Mouse (Mus musculus) ZHBTc4 (cell line): ENCODE measurements at regions not wholly inside any gene's neighbourhood (a gene's known extent, or its start where the extent isn't known, plus 50 kb on each side); places are given as distances from the start of the nearest gene placed in this dataset.

ENCODE experiments used
- DNase-seq: peaks from one replicate; pipeline ENCODE4 v3.0.0-alpha.2; 2011; ENCODE audit warnings: low read depth, low spot score

DNA sequence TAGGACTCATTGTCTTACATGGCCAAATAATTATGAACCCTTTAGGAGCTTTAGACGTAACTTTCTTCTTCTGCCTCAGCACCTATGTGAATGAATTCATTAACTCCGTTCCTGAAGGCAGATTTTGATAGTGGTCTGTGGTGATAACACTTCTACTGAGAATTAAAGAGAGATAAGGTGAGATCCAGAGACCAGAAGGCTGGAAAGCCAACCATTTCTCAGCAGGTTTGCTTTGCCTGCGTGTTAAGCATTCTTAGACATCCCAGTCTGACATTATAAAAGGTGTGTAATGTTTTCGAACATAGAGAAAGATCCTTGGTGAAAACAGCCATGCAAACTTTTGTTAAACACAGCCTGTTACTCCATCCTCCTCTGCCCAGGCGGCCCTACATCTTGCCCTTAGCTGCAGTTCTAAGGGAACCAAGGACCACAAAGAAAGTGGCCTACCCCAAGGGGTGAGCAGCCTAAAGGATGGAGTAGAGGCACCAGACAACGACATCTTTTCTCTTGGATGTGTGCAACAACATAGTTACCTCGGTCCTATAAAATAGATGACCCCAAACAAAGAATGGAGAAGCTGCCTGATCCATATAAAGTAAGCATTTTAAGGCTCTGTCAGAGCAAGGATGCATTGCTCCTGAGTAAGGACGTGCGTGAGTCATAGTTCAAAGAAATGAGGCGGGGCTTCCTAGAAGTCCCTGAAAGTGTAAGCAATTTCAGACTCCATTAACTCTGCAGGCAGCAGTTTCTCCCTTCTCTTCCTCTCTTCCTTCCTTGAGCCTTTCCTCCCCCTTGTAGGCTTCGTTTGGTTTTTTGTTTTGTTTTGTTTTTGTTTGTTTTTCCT is 55.1 kb upstream of the Xpr1 start:
- no peak for DNase-seq

DNA sequence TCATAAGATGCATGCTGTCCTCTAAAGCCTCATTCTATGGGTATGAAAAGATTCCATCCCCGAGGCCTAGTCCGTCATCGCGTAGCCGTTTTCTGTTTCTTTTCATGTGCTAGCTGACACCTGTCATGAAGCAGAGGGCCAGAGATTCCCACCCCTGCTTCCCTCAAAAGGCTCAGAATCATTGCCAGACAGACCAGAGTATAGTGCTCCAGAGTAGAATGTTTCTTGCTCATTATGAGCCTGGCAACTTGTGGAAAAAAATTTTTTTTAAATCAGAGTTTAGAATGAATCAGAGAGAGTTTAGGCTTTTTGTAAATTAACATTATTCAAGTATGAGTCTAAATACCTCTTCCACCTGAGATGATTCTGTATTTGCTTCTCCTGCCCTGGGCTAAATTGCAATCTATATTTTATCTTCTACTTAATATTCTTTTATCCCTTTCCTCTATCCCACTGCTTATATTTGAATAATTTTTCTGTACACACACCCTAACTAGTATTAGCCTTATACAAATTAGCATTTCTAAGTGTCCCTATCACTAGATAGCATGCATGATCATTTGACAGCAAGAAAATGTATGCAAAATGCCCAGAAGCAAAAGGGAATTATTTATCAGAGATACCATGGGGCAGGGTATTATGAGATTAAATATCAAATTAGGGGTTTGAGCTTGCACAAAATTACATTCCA is 55.9 kb upstream of the Xpr1 start:
- DNase-seq, result no peak

DNA sequence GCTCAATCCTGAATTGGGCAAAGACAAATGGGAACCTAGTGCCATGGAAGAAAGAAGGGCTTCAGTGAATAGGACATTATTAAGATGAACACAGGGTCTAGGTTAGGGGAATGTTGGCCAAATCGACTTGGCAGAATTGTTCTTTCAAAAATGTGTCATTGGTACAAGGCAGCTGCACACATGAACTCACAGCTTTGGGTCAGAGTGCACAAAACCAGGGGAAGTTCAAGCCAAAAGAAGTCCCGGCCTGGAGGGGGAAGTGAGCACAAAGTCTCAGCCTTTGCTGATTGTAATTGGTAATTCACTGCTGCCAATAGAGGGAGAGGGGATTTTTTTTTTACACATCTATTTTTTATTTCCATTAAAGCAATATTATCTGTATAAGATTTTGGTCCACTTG is 57.8 kb upstream of the Xpr1 start:
- DNase-seq, result no peak

DNA sequence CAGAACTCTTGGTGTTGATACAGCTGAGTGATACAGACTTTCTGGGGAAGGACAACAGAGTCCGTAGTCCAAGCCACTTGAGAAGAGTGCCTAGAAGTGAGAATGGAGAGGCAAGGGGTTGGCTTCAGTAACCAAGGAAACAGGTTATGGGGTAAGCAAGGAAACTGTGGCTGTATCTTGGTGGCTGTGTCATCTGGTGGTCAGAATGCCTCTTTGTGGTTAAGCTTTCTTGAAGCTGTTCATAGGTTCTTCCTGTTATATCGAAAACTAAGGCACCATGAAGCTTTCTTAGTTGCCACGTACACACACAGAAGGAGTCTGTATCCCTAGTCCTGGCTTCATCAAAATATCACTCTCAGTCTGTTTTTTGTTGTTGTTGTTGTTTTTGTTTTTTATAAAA is 59.0 kb upstream of the Xpr1 start:
- DNase-seq, result no peak

DNA sequence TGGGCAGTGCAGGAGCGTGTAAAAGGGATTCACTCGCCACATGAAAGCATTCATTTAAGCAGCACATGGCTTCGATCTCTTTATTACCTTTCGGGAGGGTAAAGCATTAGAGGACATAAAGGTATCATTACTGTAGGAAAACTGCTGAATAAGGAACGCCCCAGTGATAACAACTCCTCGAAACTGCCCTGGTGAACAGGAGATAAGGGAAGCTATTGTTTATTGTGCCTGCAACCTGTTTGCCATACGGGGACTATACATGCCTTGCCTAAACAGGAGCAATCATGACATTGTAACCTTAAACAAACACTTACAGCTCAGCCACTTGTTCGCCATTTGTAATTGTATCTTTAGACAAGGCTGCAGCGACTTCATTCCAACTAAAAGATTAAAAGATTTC is 64.9 kb upstream of the Xpr1 start:
- DNase-seq, result no peak

DNA sequence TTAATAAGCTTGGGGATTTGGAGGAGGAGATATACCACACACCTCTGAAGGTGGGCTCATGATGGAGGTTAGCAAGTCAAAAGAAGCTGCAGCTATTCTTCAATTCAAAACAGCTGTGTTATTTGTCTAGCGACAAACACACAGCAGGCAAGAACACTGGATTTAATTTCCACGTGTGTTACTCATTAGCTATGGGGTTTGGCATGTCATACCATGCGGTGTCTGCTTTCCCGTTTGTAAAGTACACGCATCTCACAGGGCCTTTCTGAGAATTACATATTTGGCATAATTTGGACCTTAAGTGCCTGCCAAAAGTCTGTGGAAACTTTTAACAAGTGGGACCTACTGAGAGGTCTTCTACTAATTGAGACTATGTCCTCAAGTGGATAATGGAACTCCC is 65.5 kb upstream of the Xpr1 start:
- no peak for DNase-seq

DNA sequence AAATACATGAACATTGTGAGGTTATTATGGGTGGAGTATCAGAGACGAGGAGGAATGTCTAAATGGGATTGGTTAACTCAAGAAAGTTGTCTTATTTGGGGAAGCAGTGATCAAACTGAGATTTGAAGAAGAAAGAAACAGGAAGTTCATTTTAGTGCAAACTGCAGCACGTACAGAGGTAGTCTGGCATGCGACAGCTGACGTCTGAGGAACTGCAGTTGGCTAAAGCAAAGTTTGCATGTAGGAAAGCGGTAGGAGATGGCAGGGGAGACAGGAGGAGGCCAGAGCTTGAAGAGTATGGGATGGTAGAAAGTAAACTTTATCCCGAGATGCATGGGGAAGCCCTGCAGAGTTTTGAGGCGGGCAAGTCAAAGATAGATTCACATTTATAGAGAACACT is 66.5 kb upstream of the Xpr1 start:
- DNase-seq, result no peak

DNA sequence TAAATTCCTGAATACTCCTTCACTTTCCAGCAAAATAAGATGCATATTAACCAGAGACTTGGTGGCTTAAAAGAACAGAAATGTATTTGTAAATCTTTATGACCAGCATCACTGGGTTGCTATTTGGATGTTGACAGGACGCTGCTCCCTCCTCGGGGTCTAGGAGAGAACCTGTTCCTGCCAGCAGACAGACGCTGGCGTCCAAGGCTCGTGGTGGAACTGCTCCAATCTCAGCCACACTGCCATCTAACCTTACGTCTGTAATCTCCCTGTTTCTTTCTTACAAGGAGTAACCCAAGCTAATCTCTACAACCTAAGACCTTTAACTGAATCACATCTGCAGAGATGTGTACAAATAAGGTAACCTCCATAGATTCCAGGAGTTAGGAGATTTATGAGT is 70.1 kb upstream of the Acbd6 start:
- DNase-seq, result no peak

DNA sequence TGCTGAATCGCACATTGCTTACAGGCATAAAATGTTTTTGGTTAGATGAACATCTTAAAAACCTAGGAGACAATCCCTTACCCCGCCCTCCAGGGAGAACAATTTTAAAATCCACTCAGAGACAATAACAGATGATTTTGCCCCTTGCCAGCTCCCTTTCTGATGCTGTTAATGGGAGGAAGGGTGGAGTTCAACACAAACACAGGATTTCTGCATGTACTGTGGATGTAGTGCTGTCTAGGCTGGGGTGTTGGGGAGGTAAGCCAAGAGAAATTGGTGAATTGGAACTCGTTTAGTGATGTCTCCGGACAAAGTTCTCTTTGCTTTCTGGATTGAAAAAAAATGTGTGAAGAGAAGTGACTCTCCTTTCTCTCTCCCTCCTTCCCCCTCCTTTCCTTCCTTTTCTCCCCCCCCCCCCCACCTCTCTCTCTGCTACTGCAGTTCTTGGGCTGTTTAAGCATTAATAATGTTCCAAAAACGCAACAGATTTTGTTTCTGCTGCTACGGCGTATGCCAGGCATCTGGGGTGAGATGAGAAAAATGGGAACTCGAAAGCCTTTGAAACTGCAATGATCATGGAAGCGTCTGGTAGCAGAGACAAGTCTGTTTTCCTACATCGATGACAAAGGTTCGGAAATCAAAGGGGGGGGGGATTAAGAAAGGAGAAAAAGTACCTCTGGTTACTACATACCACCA is 68.8 kb upstream of the Acbd6 start:
- no peak for DNase-seq

DNA sequence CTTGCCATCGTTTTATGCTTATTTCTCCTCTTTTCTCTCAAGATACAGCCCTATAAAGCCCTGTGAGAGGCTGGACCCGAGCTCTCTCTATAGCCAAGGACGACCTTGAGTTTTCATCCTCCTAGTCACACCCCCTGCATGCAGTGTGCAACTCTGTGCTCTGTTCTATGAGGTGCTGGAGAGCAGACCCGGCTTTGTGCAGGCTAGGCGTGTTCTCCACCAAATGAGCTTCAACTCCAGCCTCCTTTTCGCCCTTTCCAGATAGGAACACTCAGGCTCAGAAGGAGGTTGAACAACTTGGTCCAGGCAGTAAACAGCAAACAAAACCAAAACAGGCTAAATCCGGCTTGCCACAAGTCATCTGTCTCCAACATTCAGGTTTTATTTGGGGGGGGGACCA is 67.8 kb upstream of the Acbd6 start:
- peak; percentile 29 for DNase-seq

DNA sequence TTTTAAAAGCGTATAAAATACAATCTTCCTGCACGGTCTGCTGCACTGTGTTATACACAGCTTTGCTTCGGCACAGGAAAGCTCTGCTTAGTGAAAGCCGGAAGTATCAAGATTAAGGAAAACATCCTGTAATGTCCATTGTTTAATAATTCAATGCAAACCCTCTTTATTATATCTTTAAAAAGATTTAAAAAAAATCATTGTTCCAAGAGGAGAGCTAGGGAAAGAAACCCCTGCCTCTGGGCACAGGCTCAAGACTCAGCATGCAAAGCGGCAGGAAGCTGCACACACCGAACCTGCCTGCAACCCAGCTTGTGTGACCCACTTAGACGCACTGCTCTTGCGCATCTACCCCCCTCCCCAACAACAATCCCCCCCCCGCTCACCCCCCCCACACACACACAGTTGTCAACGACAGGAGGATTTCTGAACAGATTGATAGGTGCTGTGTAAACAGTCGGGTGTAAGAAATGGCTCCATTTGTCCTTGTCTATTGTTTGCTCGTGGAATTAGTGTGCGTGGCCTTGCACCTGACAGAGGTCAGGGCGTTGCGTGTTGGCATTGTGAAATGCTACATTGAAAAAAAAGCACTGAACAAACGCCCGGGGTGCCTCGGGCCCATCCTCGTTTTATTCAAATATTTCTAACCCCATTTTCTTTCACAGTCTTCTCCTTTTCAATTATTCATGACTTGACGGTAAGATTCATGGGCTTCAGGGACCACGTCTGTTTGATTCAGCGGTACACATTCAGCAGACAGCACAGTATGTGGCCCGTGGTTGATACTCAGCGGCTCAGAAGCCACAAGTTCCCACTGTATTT is 66.5 kb upstream of the Acbd6 start:
- peak; percentile 29 for DNase-seq

DNA sequence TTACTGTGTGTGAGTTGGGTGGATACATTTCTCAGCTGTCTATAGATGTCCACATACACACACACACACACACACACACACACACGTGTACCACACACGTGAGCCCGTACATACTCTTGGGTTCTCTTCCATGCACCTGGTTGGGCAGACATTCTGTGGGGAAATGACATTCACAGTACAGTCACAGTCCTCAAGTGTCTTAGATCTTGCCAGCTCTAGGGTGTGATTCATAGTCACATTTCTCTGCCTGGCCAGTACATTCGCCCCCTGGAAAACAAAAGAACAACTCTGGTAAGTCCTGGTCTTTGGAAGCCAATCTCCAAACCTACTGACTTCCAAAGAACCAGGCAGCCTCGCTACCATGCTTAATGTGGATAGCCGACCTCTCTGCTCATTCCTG is 64.6 kb upstream of the Acbd6 start:
- no peak for DNase-seq

DNA sequence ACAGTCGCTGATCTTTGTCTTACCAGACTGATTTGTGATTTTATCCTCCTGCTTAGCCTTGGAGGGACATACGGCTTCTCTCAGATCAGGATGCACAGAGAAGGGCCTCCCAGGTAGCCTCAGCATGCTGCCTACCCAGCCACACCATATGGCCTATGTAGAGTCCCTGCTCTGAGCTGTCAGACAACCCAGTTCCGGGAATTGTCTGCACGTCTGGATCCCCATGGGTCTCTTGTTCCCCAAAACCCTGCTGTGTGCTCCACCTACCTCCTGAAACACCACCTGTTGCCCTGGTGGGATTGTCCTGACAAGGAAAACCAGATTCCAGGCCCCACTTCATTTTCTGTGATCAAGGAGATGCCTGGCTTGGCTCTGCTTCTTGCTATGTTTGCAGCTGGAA is 64.1 kb upstream of the Acbd6 start:
- no peak for DNase-seq

DNA sequence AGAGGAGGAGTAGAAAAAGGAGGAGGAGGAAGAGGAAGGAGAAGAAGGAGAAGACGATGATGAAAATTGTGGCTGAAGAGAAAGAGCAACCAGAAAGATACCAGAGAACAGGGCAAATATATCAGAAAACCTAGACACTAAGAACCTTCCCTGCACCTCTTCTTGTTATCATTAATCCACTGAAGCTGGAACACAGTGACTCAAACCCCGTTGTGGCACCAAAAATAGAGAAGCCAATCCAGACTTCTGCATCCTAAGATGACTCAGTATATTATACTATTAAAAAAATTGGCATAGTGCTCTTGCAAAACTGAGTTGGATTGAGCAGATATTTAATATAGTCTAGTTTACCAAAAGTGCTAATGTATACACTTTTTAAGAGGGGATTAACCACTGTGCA is 63.6 kb upstream of the Acbd6 start:
- no peak for DNase-seq

DNA sequence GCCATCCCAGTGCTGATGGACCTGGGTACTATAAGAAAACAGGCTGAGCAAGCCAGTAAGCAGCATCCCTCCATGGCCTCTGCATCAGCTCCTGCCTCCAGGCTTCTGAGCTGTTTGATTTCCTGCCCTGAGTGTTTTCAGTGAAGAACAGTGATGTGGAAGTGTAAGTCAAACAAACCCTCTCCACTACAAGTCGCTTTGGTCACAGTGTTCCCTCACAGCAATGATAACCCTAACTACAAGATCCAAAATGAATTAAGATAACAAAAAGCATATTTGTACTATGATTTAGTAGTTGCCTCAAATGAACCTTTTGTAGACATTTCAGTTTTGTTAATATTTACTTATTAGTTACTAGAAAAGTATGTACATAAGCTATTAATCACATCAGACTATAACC is 58.2 kb upstream of the Acbd6 start:
- no peak for DNase-seq

DNA sequence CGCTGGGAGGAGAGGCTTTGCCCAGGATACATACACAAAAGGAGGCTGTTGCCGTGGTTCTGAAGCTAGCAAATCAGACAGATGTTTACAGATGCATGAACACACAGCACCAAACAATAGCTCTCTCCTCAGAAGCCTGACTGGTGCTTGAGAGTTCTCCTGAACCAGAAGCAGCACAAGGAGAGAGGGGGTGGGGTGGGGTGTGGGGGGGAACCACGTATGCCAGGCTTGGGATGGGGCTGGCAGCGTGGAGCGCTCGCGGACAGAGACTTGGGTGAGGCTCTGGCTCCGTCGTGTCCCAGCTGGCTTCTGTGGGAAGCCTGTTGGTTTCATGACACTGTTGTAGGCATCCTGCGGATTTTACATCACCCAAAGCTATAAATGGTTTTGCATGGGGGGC is 55.1 kb upstream of the Acbd6 start:
- DNase-seq, result no peak

DNA sequence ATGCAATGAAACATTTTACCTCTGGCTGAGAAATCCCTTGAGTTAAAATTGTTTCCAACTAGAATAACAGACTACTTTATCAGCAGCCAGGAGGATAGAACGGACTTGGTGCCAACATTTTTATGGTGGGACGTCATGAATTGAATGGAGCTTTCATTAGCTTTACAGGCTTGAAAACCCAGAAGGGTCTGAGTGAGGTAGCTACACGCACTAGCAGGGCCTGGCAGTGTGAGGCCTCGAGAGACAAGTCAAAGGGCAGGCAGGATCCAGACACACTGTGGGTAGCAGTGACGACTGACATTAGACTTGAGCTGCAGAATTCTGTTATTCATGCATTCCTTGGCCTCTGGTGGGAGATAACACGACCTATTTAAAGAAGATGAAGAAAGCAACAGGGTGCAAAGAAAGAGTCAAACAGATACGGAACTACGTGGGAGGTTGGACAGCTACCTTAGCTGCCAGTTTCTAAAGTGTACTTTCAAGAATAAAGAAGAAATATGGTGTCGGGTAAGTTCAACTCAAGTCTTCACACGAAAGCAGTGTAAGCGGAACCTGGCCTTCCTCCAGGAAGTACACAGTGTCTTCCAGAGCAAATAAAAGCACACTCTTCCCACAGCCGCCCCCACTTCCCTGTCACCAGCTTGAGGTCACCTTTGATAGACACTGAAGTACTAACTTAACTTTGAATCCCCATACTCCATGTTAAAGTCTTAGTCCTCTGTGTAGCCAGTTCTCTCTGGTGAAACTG is 53.2 kb upstream of the Acbd6 start:
- no peak for DNase-seq

DNA sequence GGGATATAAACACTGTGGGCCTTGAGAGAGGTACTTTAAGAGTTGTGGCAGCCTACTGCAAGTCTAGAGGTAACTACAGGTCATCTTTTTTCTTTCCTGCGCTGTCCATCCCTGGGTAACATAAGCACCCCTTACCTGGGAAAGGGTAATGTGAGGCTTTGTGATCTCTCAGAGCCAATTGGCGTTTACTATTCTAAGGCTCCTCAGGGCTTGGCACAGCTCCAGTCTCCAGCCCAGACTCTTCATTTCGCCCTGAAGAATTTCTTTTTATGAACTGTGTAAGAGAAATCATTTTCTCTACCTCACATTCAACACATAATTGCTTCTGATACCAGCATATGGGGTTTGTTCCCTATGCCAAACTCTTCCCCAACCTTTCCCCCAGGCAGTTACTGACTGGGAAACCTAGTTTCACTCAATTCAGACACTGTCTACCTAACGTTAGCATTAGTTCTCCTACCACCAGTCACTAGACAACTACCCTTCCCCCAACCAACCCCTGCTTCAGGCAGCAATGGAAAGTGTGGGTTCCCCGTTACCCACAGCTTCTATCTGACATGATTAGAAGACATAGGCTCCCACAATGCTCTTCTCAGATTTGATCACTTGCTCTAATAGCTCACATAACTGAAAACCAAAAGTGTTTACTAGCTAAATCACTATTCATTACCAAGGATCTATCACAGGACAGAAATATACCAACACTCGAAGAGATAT is 52.4 kb upstream of the Acbd6 start:
- DNase-seq, result no peak
